Mouse (Mus musculus) cerebellum, adult 2 months (tissue): ENCODE data around the gene Phf21a.

Source experiments
- CTCF ChIP-seq: fragments of 200-500 bp; IDR thresholded peaks from 2 replicates; pipeline ENCODE4 v1.5.1; 2011; ENCODE audit warnings: low read depth, mild to moderate bottlenecking, control low read depth, low read length, moderate library complexity, borderline replicate concordance; ENCODE audit not compliant: insufficient read depth
- POLR2A ChIP-seq: fragments of 200-500 bp; IDR thresholded peaks from 2 replicates; pipeline ENCODE4 v1.6.1; 2011; ENCODE audit warnings: low read length, control low read depth, borderline replicate concordance; ENCODE audit not compliant: insufficient read depth

DNA sequence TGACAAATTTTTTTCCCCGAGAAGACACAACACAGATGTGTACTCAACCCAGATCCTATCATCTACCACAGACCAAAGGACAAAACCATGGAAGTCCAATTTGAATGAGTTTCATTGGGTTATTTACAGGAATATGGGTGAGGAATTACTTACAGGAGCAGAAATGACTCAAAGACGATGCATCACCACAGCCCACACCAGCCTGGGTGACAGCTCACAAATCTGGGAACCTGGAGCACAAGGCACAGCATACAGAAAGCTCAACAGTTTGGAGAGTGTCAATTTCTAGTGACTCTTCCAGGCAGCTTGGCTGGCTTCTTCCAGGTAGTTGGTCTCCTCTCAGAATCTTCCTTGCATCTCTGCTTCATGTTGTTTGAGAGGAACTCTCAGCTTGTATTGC is 154.8 kb downstream of the Phf21a start:
- no peak for TF ChIP-seq POLR2A
- TF ChIP-seq CTCF: no peak
